Mouse (Mus musculus): ENCODE results near the gene Tcirg1. TPM values are rescaled to one million over a fixed set of nuclear protein-coding genes. Genes with fewer than 3 reads are reported as not detected.
A peak's percentile ranks its signal among the peaks of the same experiment; 100 is the strongest.

Gene Tcirg1
- total and polyA plus RNA-seq, 2 experiments from 2014 or later: 12.8 to 32.1 TPM

DNA sequence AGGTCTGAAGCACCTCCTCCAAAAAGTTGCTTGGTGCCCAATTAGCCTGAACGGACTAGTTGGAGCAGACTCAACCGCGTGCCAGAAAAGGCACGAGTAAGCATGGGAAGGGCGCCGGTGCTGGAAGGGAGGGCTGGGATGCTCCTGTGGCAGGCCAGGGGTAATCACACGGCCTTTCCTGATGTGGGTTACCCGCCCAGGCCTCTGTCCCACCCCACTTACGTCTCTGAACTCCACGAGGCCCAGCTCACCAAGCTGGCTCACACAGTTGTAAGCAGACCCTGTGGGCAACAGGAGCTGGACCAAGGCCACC, 2.6 kb downstream of the Tcirg1 start:
- Histone ChIP-seq H3K9me3 (replicated peaks; ENCODE audit: control insufficient read depth, low read length) (no peaks in the 10 kb centered on the region), H3K9ac (replicated peaks; ENCODE audit: low read depth, low read length) (no peak overlapping the region), H3K4me1 (ENCODE audit: control insufficient read depth, insufficient read depth) (peaks cover 5% of the 10 kb centered on the region; the same call in 1 of the 2 replicates), H3K4me3 (ENCODE audit: low read depth, low read length) (no peak overlapping the region), H3K4me2 (ENCODE audit: low read depth, low read length) (peak overlapping the region; percentile 80; the same call in 1 of the 2 replicates), H3K27ac (ENCODE audit: low read depth) (0 out of 2 replicates have a peak overlapping the region, but pooled peaks have one; percentile 66), H3K36me3 (replicated peaks; ENCODE audit: control insufficient read depth, insufficient read depth, low read length) (peaks cover 40% of the 10 kb centered on the region), H3K27me3 (ENCODE audit: control insufficient read depth, insufficient read depth, low read length) (no peaks in the 10 kb centered on the region)
- DNase-seq (ENCODE audit: low spot score): no peak
- whole genome bisulfite sequencing: 76% methylated on average over 10 of the region's 10 CpGs
- ATAC-seq (ENCODE audit: insufficient read depth, low read depth): no peak
- TF ChIP-seq EP300 (IDR thresholded peaks at IDR 0.05; ENCODE audit: low read depth) (no peak), CTCF (IDR thresholded peaks at IDR 0.05; ENCODE audit: low read depth) (no peak)

DNA sequence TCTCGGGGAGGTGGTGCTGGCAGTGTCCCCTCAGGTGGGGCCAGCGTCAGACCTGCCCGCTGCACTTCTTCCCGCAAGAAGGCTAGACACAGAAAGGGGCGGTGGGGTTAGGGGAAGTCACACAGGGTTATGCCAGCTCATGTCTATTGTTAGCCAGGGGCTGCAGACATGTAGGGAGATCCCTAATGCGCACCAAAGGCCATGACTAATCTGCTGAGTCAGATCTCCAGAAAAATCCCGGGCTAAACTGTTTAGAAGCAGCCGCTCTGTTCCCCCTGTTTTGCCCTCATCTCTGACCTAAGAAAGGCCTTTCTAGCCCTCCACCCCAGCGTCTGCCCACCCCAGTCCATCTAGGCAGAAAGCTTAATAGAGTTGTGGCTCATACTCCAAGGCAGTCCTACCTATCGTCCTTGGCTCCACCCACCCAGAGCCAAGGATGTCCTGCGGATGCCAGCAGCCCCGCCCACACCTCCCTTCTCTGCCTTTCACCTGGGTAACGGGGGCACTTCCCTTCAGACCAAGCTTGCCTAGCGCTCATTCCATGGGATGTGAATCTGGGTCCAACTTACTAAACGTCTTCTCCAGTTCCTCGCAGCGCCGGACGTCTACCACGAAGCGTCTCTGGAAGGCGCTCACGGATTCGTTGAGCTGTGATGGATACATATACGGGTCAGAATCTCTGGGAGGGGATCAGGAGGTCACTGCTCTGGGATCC, 3.1 kb downstream of the Tcirg1 start:
- 84% methylated on average over 25 of the region's 25 CpGs for WGBS
- Histone ChIP-seq H3K9ac (replicated peaks; ENCODE audit: low read depth, low read length) (no peak overlapping the region), H3K36me3 (replicated peaks; ENCODE audit: control insufficient read depth, insufficient read depth, low read length) (peaks cover 37% of the 10 kb centered on the region), H3K27ac (ENCODE audit: low read depth) (no peak overlapping the region), H3K4me3 (ENCODE audit: low read depth, low read length) (no peak overlapping the region), H3K4me2 (ENCODE audit: low read depth, low read length) (peak overlapping the region; percentile 80; the same call in 1 of the 2 replicates), H3K27me3 (ENCODE audit: control insufficient read depth, insufficient read depth, low read length) (no peaks in the 10 kb centered on the region), H3K4me1 (ENCODE audit: control insufficient read depth, insufficient read depth) (peaks cover 5% of the 10 kb centered on the region; the same call in 1 of the 2 replicates), H3K9me3 (replicated peaks; ENCODE audit: control insufficient read depth, low read length) (no peaks in the 10 kb centered on the region)
- no peak for ATAC-seq (ENCODE audit: insufficient read depth, low read depth)
- no peak for DNase-seq (ENCODE audit: low spot score)
- TF ChIP-seq CTCF (IDR thresholded peaks at IDR 0.05; ENCODE audit: low read depth) (no peak), EP300 (IDR thresholded peaks at IDR 0.05; ENCODE audit: low read depth) (no peak)

DNA sequence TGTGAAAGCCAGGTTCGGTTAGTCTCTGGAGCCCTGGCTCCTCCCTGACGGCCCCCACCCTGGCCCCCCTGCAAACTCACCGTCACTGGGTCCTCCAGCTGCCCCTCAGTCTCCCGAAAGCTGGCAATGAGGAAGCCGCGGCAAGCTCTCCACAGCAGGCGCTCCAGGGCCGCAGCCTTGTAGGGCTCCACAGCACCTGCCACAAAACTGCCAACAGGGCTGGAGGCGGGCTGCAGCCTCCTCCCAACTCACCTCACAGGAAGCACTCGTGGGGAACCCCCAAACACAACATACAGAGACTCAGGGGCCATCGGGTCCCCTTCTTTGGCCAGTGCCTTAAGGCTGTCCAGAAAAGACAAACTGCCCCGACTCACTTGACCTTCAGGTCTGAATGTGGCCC, 4.0 kb downstream of the Tcirg1 start:
- no peak overlapping the region for H3K4me3 ChIP-seq (ENCODE audit: low read depth, low read length)
- H3K9me3 ChIP-seq (replicated peaks; ENCODE audit: control insufficient read depth, low read length): no peaks in the 10 kb centered on the region
- DNase-seq (ENCODE audit: low spot score) (no peak), ATAC-seq (ENCODE audit: insufficient read depth, low read depth) (no peak)
- peaks cover 5% of the 10 kb centered on the region; the same call in 1 of the 2 replicates for H3K4me1 ChIP-seq (ENCODE audit: control insufficient read depth, insufficient read depth)
- no peak for TF ChIP-seq CTCF (IDR thresholded peaks at IDR 0.05; ENCODE audit: low read depth)
- no peak for TF ChIP-seq EP300 (IDR thresholded peaks at IDR 0.05; ENCODE audit: low read depth)
- no peak overlapping the region for H3K9ac ChIP-seq (replicated peaks; ENCODE audit: low read depth, low read length)
- no peak overlapping the region for H3K27ac ChIP-seq (ENCODE audit: low read depth)
- no peaks in the 10 kb centered on the region for H3K27me3 ChIP-seq (ENCODE audit: control insufficient read depth, insufficient read depth, low read length)
- H3K36me3 ChIP-seq (replicated peaks; ENCODE audit: control insufficient read depth, insufficient read depth, low read length): peaks cover 35% of the 10 kb centered on the region
- no peak overlapping the region for H3K4me2 ChIP-seq (ENCODE audit: low read depth, low read length)
- 85% methylated on average over 12 of the region's 12 CpGs for WGBS

DNA sequence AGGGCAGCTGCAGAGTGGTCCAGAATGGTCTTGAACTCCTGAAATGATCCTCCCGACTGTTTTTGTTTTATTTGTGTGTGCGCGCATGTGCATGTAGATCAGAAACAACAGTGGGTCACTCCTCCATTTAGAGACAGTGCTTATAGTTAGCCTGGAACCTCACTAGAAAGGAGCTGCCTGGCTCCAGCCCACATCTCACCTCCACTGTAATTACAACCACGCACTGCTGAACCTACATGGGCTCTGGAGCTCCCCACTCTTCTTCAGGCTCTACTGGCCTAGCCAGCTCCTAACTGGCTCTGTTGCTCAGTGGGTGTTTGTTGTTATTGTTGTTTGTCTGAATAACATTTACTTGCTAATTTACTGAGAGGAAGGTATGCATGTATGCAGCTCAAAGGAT, 7.3 kb downstream of the Tcirg1 start:
- Histone ChIP-seq H3K27me3 (ENCODE audit: control insufficient read depth, insufficient read depth, low read length) (no peaks in the 10 kb centered on the region), H3K4me3 (ENCODE audit: low read depth, low read length) (no peak overlapping the region), H3K4me1 (ENCODE audit: control insufficient read depth, insufficient read depth) (no peaks in the 10 kb centered on the region), H3K36me3 (replicated peaks; ENCODE audit: control insufficient read depth, insufficient read depth, low read length) (peaks cover 67% of the 10 kb centered on the region), H3K9ac (replicated peaks; ENCODE audit: low read depth, low read length) (no peak overlapping the region), H3K4me2 (ENCODE audit: low read depth, low read length) (no peak overlapping the region), H3K27ac (ENCODE audit: low read depth) (no peak overlapping the region), H3K9me3 (replicated peaks; ENCODE audit: control insufficient read depth, low read length) (no peaks in the 10 kb centered on the region)
- WGBS: 93% methylated on average over 4 of the region's 4 CpGs
- ATAC-seq (ENCODE audit: insufficient read depth, low read depth): no peak
- no peak for TF ChIP-seq CTCF (IDR thresholded peaks at IDR 0.05; ENCODE audit: low read depth)
- no peak for TF ChIP-seq EP300 (IDR thresholded peaks at IDR 0.05; ENCODE audit: low read depth)
- no peak for DNase-seq (ENCODE audit: low spot score)

DNA sequence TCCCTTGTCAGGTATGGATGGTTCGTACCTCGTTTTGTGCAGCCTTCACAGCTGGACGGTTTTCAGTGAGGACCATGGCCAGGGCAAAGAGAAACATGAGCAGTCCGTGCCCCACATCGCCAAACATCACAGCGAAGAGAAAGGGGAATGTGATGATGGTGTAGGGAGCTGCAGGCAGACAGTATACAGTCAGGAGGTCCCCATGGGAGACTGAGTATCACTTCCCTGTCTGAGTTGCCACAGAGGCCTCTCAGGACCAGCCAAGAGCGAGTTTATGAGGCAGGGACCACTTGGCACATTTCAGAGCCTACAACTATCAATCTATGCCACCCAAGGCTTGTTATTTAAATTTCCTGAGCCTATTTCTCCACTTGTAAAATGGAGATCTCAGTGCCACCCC, 8.0 kb downstream of the Tcirg1 start:
- no peak for TF ChIP-seq EP300 (IDR thresholded peaks at IDR 0.05; ENCODE audit: low read depth)
- no peak for TF ChIP-seq CTCF (IDR thresholded peaks at IDR 0.05; ENCODE audit: low read depth)
- no peaks in the 10 kb centered on the region for H3K4me1 ChIP-seq (ENCODE audit: control insufficient read depth, insufficient read depth)
- H3K36me3 ChIP-seq (replicated peaks; ENCODE audit: control insufficient read depth, insufficient read depth, low read length): peaks cover 72% of the 10 kb centered on the region
- ATAC-seq (ENCODE audit: insufficient read depth, low read depth) (no peak), DNase-seq (ENCODE audit: low spot score) (no peak)
- 92% methylated on average over 7 of the region's 7 CpGs for WGBS
- H3K4me3 ChIP-seq (ENCODE audit: low read depth, low read length): no peak overlapping the region
- H3K27me3 ChIP-seq (ENCODE audit: control insufficient read depth, insufficient read depth, low read length): no peaks in the 10 kb centered on the region
- no peaks in the 10 kb centered on the region for H3K9me3 ChIP-seq (replicated peaks; ENCODE audit: control insufficient read depth, low read length)
- H3K9ac ChIP-seq (replicated peaks; ENCODE audit: low read depth, low read length): no peak overlapping the region
- no peak overlapping the region for H3K4me2 ChIP-seq (ENCODE audit: low read depth, low read length)
- no peak overlapping the region for H3K27ac ChIP-seq (ENCODE audit: low read depth)

DNA sequence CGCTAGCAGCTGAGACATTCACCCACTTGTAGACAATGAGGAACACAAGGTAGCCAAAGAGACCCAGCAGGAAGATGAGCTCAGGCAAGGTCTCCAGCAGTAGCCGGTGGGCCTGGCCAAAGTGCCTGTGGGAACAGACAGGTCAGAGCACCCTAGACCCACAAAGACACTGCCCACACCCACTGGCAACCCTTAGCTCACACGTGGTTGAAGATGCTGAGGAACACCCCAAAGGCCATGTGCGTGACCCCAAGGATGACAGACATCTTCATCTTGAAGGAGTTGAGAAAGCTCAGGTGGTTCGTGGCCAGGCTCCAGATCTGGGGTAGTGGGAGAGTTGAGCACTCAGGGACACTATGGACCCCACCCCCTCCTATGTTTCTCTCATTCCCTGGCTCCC, 9.4 kb downstream of the Tcirg1 start:
- Histone ChIP-seq H3K9me3 (replicated peaks; ENCODE audit: control insufficient read depth, low read length) (no peaks in the 10 kb centered on the region), H3K27me3 (ENCODE audit: control insufficient read depth, insufficient read depth, low read length) (no peaks in the 10 kb centered on the region), H3K27ac (ENCODE audit: low read depth) (no peak overlapping the region), H3K9ac (replicated peaks; ENCODE audit: low read depth, low read length) (no peak overlapping the region), H3K36me3 (replicated peaks; ENCODE audit: control insufficient read depth, insufficient read depth, low read length) (peaks cover 73% of the 10 kb centered on the region), H3K4me1 (ENCODE audit: control insufficient read depth, insufficient read depth) (no peaks in the 10 kb centered on the region), H3K4me2 (ENCODE audit: low read depth, low read length) (no peak overlapping the region), H3K4me3 (ENCODE audit: low read depth, low read length) (no peak overlapping the region)
- DNase-seq (ENCODE audit: low spot score) (no peak), ATAC-seq (ENCODE audit: insufficient read depth, low read depth) (no peak)
- no peak for TF ChIP-seq CTCF (IDR thresholded peaks at IDR 0.05; ENCODE audit: low read depth)
- no peak for TF ChIP-seq EP300 (IDR thresholded peaks at IDR 0.05; ENCODE audit: low read depth)
- 95% methylated on average over 5 of the region's 5 CpGs for WGBS

All from heart, postnatal 0 days (tissue).